Mouse (Mus musculus): Measurements from ENCODE around the gene Itgb4. TPM values are rescaled to one million over a fixed set of nuclear protein-coding genes. Genes with fewer than 3 reads are reported as not detected.
A peak's percentile ranks its signal among the peaks of the same experiment; 100 is the strongest.

Itgb4 gene
- polyA plus RNA-seq, 2 experiments: 0.11 to 0.17 TPM

DNA sequence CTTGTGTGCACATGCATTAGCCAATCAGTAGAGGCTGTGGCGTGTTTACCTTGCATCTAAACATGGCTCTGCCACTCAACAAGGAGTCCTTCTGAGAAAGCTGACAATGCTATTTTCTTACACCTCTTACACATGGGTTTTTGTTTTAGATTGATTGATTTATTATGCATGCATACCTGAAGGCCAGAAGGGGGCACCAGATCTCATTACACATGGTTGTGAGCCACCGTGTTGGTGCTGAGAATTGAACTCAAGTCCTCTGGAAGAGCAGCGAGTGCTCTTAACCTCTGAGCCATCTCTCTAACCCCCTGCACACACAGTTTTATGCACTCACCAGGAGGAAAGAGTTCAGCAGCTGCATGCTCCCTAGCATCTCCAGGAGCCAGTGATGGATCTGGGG is 28.4 kb downstream of the Itgb4 start:
- peak; percentile 36; the same call in 1 of the 2 replicates for TF ChIP-seq CTCF (IDR thresholded peaks at IDR 0.05; ENCODE audit: low read depth)
- no peak for TF ChIP-seq EP300 (IDR thresholded peaks at IDR 0.05; ENCODE audit: low read depth)
- H3K27me3 ChIP-seq (ENCODE audit: control insufficient read depth, insufficient read depth, low read length): no peaks in the 10 kb centered on the region
- no peak overlapping the region for H3K4me2 ChIP-seq (ENCODE audit: low read depth)
- ATAC-seq (ENCODE audit: insufficient read depth): no peak
- DNase-seq (ENCODE audit: low read depth in 3 of 3, low spot score in 3 of 3): no peak
- WGBS (ENCODE audit: insufficient replicate concordance): 71% methylated on average over 3 of the region's 3 CpGs
- H3K27ac ChIP-seq: no peak overlapping the region
- no peak overlapping the region for H3K9ac ChIP-seq (replicated peaks)
- H3K36me3 ChIP-seq (replicated peaks; ENCODE audit: control insufficient read depth, insufficient read depth, low read depth): no peaks in the 10 kb centered on the region
- H3K4me1 ChIP-seq (replicated peaks; ENCODE audit: control insufficient read depth in 2 of 2, insufficient read depth in 2 of 2, low read length in 1 of 2): peaks cover 7 to 14% of the 10 kb centered on the region in 2 experiments; a peak in 3 of 4 replicates
- H3K9me3 ChIP-seq (ENCODE audit: control insufficient read depth, low read length): no peaks in the 10 kb centered on the region
- no peak overlapping the region for H3K4me3 ChIP-seq (ENCODE audit: insufficient read depth in 1 of 2, low read depth in 2 of 2, low read length in 2 of 2)

DNA sequence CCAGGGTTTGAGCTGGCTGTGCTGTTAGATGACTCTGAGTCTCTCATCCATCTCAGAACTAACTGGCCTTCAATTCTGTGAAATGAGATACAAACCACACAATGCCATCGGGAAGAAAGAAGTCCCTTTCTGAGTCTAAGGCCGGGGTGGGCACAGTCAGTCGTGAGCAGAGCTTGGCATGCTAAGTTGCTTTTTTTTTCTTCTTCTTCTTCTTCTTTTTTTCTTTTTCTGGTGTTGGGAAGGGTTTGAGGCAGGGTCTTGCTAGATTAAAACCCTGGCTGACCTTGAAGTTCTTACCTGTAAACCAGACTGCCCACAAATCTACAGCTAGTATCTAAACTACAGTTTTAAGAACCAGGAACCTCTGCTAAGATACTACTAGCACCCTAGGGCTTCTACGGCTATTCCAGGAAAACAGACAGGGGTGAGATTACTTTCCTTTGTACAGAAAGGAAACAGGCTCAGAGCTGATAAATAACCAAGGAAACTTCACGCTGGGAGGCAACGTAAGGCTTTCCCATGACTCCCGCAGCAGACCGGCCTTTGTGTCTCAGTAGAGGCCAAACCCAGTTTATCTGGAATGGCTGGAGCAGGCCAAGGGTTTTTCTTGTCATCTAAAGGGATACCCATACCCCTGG is 29.8 kb downstream of the Itgb4 start:
- ATAC-seq (ENCODE audit: insufficient read depth): peak; percentile 9; the same call in 1 of the 2 replicates

DNA sequence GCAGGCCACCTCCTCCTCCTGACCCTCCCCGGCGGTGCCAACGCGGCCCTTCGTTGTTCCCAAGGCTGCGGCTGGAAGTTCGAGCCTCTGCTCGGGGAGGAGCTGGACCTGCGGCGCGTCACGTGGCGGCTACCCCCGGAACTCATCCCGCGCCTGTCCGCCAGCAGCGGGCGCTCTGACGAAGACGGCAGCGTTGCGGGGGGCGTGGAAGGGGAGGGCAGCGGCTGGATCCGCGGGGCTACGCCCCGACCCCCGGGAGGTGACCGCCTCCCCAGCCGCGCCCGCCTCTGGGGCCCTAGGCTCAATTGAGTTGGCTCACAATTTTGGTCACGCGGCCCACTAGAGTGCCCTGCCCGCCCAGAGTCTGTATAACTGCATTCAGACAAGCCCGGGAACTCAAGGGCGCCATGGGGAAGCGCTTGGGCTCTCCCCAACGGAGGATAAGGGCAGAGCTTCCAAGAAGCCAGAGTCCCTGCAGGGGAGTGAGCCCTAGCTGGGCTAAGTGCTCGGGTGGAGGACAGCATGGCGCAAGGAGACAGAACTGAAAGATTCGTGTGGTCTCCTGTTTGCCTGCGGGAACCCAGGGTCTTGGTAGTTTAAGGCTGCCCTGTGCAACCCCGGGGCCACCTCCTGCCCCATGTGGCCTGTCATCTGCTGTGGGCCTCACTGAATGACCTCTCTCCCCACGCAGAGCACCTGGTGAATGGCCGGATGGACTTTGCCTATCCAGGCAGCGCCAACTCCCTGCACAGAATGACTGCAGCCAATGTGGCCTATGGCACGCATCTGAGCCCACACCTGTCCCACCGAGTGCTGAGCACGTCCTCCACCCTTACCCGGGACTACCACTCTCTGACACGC is 30.6 kb downstream of the Itgb4 start:
- peak overlapping the region; percentile 12 to 46 for H3K4me3 ChIP-seq (ENCODE audit: insufficient read depth in 1 of 2, low read depth in 2 of 2, low read length in 2 of 2)
- peak; percentile 75 for ATAC-seq (ENCODE audit: insufficient read depth)
- H3K9ac ChIP-seq (replicated peaks): peak overlapping the region; percentile 65
- 3% methylated on average over 52 of the region's 54 CpGs for WGBS (ENCODE audit: insufficient replicate concordance)
- H3K4me2 ChIP-seq (ENCODE audit: low read depth): peak overlapping the region; percentile 76
- peak overlapping the region; percentile 49 for H3K27ac ChIP-seq
- DNase-seq (ENCODE audit: low read depth in 3 of 3, low spot score in 3 of 3): peak in 1 of 3 experiments; percentile 61
- H3K4me1 ChIP-seq (replicated peaks; ENCODE audit: control insufficient read depth in 2 of 2, insufficient read depth in 2 of 2, low read length in 1 of 2): peaks cover 7 to 13% of the 10 kb centered on the region in 2 experiments; a peak in 3 of 4 replicates
- no peaks in the 10 kb centered on the region for H3K27me3 ChIP-seq (ENCODE audit: control insufficient read depth, insufficient read depth, low read length)
- peak; percentile 80 for TF ChIP-seq CTCF (IDR thresholded peaks at IDR 0.05; ENCODE audit: low read depth)
- TF ChIP-seq EP300 (IDR thresholded peaks at IDR 0.05; ENCODE audit: low read depth): no peak
- H3K9me3 ChIP-seq (ENCODE audit: control insufficient read depth, low read length): no peaks in the 10 kb centered on the region
- H3K36me3 ChIP-seq (replicated peaks; ENCODE audit: control insufficient read depth, insufficient read depth, low read depth): no peaks in the 10 kb centered on the region

More for the DNA sequence above, 29.8 kb downstream of the Itgb4 start:
- Histone ChIP-seq H3K4me3 (ENCODE audit: insufficient read depth in 1 of 2, low read depth in 2 of 2, low read length in 2 of 2) (peak overlapping the region; percentile 5 to 46), H3K27me3 (ENCODE audit: control insufficient read depth, insufficient read depth, low read length) (no peaks in the 10 kb centered on the region), H3K9ac (replicated peaks) (peak overlapping the region; percentile 65), H3K4me2 (ENCODE audit: low read depth) (peak overlapping the region; percentile 76), H3K9me3 (ENCODE audit: control insufficient read depth, low read length) (no peaks in the 10 kb centered on the region), H3K4me1 (replicated peaks; ENCODE audit: control insufficient read depth in 2 of 2, insufficient read depth in 2 of 2, low read length in 1 of 2) (peaks cover 7 to 13% of the 10 kb centered on the region in 2 experiments; a peak in 3 of 4 replicates), H3K27ac (peak overlapping the region; percentile 9), H3K36me3 (replicated peaks; ENCODE audit: control insufficient read depth, insufficient read depth, low read depth) (no peaks in the 10 kb centered on the region)
- DNase-seq (ENCODE audit: low read depth in 3 of 3, low spot score in 3 of 3): no peak
- TF ChIP-seq CTCF (IDR thresholded peaks at IDR 0.05; ENCODE audit: low read depth) (no peak), EP300 (IDR thresholded peaks at IDR 0.05; ENCODE audit: low read depth) (no peak)
- 10% methylated on average over 8 of the region's 8 CpGs for WGBS (ENCODE audit: insufficient replicate concordance)

DNA sequence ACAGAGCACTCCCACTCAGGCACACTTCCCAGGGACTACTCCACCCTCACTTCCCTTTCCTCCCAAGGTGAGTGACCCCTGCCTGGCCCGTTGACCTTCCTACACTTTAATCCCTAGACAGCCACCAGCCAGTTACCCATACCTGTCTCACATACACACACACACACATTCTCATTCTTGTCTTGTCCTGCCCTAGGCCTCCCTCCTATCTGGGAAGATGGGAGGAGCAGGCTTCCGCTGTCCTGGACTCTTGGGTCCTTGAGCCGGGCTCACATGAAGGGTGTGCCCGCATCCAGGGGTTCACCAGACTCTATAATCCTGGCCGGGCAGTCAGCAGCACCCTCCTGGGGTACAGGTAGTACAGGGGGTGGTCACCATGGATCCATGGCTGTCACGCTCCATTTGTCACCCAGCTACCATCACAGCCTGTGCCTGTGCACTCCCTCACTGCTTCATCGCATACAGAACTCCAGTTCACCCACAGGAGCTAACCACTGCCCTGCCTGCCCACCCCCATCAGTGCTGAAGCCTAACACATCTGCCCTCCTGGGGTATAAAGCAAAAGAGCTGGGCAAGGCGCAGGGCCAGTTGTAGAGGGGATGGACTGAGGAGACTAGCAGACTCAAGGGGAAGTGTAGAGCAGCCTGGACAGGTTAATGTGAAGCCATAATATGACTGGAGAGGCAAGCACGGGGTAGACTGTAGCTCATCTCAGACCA is 31.4 kb downstream of the Itgb4 start:
- H3K36me3 ChIP-seq (replicated peaks; ENCODE audit: control insufficient read depth, insufficient read depth, low read depth): no peaks in the 10 kb centered on the region
- H3K4me3 ChIP-seq (ENCODE audit: insufficient read depth in 1 of 2, low read depth in 2 of 2, low read length in 2 of 2): no peak overlapping the region
- H3K4me2 ChIP-seq (ENCODE audit: low read depth): peak overlapping the region; percentile 76
- H3K27me3 ChIP-seq (ENCODE audit: control insufficient read depth, insufficient read depth, low read length): no peaks in the 10 kb centered on the region
- H3K9me3 ChIP-seq (ENCODE audit: control insufficient read depth, low read length): no peaks in the 10 kb centered on the region
- H3K4me1 ChIP-seq (replicated peaks; ENCODE audit: control insufficient read depth in 2 of 2, insufficient read depth in 2 of 2, low read length in 1 of 2): peaks cover 7 to 13% of the 10 kb centered on the region in 2 experiments; a peak in 3 of 4 replicates
- no peak for DNase-seq (ENCODE audit: low read depth in 3 of 3, low spot score in 3 of 3)
- TF ChIP-seq EP300 (IDR thresholded peaks at IDR 0.05; ENCODE audit: low read depth) (no peak), CTCF (IDR thresholded peaks at IDR 0.05; ENCODE audit: low read depth) (no peak)
- H3K9ac ChIP-seq (replicated peaks): no peak overlapping the region; the same call in 1 of the 2 replicates
- no peak; the same call in 1 of the 2 replicates for ATAC-seq (ENCODE audit: insufficient read depth)
- peak overlapping the region; percentile 49; the same call in 1 of the 2 replicates for H3K27ac ChIP-seq
- WGBS (ENCODE audit: insufficient replicate concordance): 53% methylated on average over 9 of the region's 9 CpGs

Measured in liver, embryonic 14.5 days (tissue).